Mouse (Mus musculus): ENCODE results near the gene Tspan5.

DNA sequence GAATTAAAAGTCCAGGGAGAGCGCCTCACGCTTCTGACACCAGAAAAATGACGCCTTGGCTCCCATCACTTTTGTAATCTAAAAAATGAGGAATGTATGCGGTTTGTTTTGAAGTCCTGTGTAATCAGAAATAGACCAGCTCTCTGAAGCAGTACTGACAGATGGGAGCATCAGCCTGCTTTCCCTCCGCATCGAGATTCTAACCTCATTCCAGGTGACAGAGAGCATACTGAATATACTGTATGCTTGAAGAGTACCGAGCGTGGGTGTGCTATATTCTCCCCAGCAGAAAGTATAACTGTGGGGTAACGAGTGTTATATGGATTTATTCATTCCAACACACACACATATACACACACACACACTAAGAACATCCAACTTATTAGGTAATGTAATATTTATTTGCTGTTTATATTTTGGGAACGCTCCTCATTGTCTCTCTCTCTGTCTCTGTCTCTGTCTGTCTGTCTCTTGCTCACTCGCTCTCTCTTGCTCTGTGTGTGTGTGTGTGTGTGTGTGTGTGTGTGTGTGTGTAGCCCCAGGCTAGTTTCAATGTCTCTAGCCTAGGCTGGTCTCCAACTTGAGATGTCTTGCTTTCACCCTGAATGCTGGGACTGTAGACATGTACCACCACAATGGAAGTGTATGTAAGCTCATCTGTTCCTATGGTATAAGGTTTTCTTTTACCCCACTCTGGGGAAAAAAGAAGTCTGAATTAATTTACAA is 139.2 kb downstream of the Tspan5 start:
- no peak for TF ChIP-seq MAFK (IDR thresholded peaks at IDR 0.05; ENCODE audit: borderline replicate concordance, low read depth, low read length)
- no peak for TF ChIP-seq ZC3H11A (IDR thresholded peaks at IDR 0.05; ENCODE audit: low read depth, low read length)
- TF ChIP-seq MAZ (IDR thresholded peaks at IDR 0.05; ENCODE audit: low read depth, low read length), result 0 out of 2 replicates have a peak, but pooled peaks have one; percentile 2
- no peak for TF ChIP-seq EP300 (IDR thresholded peaks at IDR 0.05; ENCODE audit: low read depth in 1 of 2, low read length in 2 of 2)
- no peak for TF ChIP-seq POLR2A (IDR thresholded peaks at IDR 0.05; ENCODE audit: control insufficient read depth in 1 of 2, insufficient read depth in 1 of 2, low read depth in 1 of 2, low read length in 2 of 2, poor library complexity in 1 of 2)
- TF ChIP-seq CTCF (IDR thresholded peaks at IDR 0.05 in 2 of 3, conservative IDR thresholded peaks at IDR 0.05 in 1 of 3; ENCODE audit: control insufficient read depth in 1 of 3, insufficient read depth in 1 of 3, low read depth in 2 of 3, low read length in 3 of 3, poor library complexity in 1 of 3, severe bottlenecking in 1 of 3), result no peak
- no peak for TF ChIP-seq GATA1 (IDR thresholded peaks at IDR 0.05; ENCODE audit: low read depth, low read length)
- TF ChIP-seq KAT2A (conservative IDR thresholded peaks at IDR 0.05; ENCODE audit: low read depth, low read length), result no peak
- no peak for TF ChIP-seq POLR2AphosphoS2 (IDR thresholded peaks at IDR 0.05; ENCODE audit: low read length)
- no peak for TF ChIP-seq NELFE (IDR thresholded peaks at IDR 0.05; ENCODE audit: low read depth, low read length)
- no peak for TF ChIP-seq RAD21 (IDR thresholded peaks at IDR 0.05; ENCODE audit: low read depth, low read length)
- no peak for TF ChIP-seq MAX (IDR thresholded peaks at IDR 0.05; ENCODE audit: low read length)

Data from MEL (cell line).